Mouse (Mus musculus): ENCODE results near the gene Msantd2.

GRCm38 (mm10) chr9:37519995-37520394, 30.9 kb downstream of the Msantd2 start:
- TF ChIP-seq CTCF (IDR thresholded peaks at IDR 0.05; ENCODE audit: low read depth, low read length) (no peak), POLR2A (IDR thresholded peaks at IDR 0.05; ENCODE audit: extremely low read depth, insufficient read depth, low read length) (no peak)

Measured in liver, adult 2 months (tissue).